Mouse (Mus musculus) embryonic stem cell, embryonic (primary cell): ENCODE data around the gene Slco2a1.

Experiments used
- CTCF ChIA-PET, 4 experiments: fragments of 300-600 bp in 2 of 4; fragments of 350-600 bp in 2 of 4; sonication (Branson Sonifier 250); formaldehyde crosslinking; loops; one replicate each; lab custom pipeline; 2022; ENCODE audit warnings: inconsistent platforms in 2 of 4; lab: Charles Lee
- POLR2A ChIA-PET, 4 experiments: fragments of 300-600 bp in 2 of 4; fragments of 350-600 bp in 2 of 4; sonication (Branson Sonifier 250); formaldehyde crosslinking; loops; one replicate each; lab custom pipeline; 2022; ENCODE audit warnings: antibody characterized with exemption in 4 of 4, inconsistent platforms in 1 of 4; lab: Charles Lee

Gene Slco2a1

GRCm38 (mm10) chr9:103086736-103087135 lies 98.2 kb downstream of the Slco2a1 start:
- CTCF ChIA-PET, result interaction anchor here in 1 of 4 experiments (0.6 to 1.0 kb wide), 2 partner anchors 73 to 125 kb away, joined by 3 to 4 read pairs; no protein-coding TSS in a partner anchor
- POLR2A ChIA-PET, result interaction anchor here in 3 of 4 experiments (0.5 to 1.6 kb wide), 5 partner anchors 11 to 218 kb away, joined by 3 to 4 read pairs (median 4); partner anchors contain the start of genes 1300017J02Rik (in 1 of the 3) and Topbp1 (in 1 of the 3)

DNA sequence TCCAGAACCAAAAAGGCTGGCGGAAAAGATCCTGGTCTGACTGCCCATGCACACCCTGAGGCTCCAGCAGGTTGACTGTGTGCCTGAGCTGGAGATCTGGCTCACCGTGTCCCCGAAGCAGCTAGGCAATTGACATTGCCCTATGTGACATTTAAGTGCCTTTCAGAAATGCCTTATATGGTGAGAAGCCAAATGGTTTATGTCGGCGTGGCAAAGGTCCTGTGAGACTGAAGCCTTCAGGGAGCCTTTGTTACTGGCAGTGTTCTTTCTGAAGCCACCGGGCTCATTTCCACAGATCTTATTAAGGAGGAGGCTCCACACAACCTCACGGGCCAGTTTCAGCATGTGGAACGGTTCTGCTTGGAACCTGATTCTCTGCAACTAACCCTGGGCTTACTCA lies 98.8 kb downstream of the Slco2a1 start:
- POLR2A ChIA-PET, result interaction anchor here in 1 of 4 experiments (1.6 kb wide), 1 partner anchor 125 kb away, joined by 3 read pairs; no protein-coding TSS in a partner anchor
- CTCF ChIA-PET, result interaction anchor here in 1 of 4 experiments (0.6 to 1.0 kb wide), 2 partner anchors 73 to 126 kb away, joined by 3 to 4 read pairs; no protein-coding TSS in a partner anchor

DNA sequence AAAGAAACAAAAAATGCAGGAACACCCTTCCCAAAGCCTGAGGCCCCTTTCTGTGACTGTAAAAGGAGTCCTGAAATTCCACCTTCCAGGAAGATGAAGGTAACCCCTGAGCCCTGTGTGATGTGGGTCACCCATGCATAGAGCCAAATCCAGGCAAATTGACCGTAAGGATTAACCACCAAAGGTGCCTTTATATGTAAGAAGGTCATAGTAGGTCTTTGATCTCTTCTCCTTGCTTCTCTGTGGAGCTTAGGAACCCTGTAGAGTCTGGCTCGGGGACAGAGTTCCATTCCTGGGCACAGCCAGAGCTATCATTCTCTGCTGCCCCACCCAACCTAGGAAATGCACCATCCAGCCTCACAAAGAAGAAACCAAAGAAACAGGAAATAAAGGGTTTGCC lies 100.1 kb downstream of the Slco2a1 start:
- POLR2A ChIA-PET, result interaction anchor here in 2 of 4 experiments (0.5 to 1.0 kb wide), 3 partner anchors 32 to 275 kb away, joined by 3 to 5 read pairs (median 3); no protein-coding TSS in a partner anchor
- CTCF ChIA-PET, result interaction anchor here in 1 of 4 experiments (0.9 kb wide), 1 partner anchor 10 kb away, joined by 3 read pairs; no protein-coding TSS in a partner anchor

- CTCF ChIA-PET, result interaction anchor here in 1 of 4 experiments (1.3 to 2.9 kb wide), 4 partner anchors 77 to 454 kb away, joined by 3 to 14 read pairs (median 4); no protein-coding TSS in a partner anchor
- POLR2A ChIA-PET, result interaction anchor here in 3 of 4 experiments (0.7 to 1.1 kb wide), 4 partner anchors 13 to 90 kb away, joined by 3 to 4 read pairs (median 3); partner anchors contain the start of gene Rab6b (in 1 of the 3)
Measured at GRCm38 (mm10) chr9:103090116-103090875, 101.8 kb downstream of the Slco2a1 start.

DNA sequence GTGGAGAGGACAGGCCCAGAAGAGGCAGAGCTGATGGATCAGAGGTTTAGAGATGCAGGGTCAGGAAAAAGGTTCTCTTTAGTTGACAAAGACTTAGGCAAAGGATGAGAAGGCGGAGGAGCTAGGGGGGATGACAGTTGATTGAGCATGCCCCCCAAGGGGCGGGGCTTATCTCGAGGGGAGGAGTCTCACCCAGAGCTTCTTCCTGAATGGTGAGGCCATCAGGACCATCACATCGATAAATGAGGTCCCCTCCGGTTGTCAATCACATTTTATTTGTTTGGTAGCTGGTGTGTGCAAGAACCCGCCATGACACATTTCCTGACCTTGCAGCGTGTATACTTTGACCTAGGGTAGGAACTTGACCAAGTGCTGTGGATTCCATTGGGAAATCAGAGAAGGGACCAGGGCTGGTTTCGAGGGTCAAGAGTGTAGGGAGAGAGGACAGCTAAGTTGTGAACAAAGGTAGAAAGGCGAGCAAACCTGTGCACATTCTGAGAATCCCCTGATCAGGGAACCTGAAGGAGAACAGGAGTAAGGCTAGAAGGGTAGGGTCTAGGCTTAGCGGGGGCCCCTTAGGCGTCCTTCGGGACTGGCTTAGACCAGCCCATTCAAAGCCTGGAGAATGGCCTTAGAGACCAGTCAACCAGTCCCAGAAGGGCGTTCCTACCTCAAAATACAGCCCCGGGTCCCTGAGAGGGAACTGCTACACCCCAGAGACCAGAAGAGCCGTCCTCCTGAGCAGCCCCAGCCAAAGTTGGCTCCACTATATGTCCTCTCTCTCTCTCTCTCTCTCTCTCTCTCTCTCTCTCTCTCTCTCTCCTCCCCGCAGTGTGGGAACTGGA lies 102.7 kb downstream of the Slco2a1 start:
- ChIA-PET CTCF (interaction anchor here in 3 of 4 experiments (0.6 to 2.9 kb wide), 23 partner anchors 8 to 455 kb away, joined by 3 to 14 read pairs (median 4); no protein-coding TSS in a partner anchor), POLR2A (interaction anchor here in 3 of 4 experiments (0.5 to 1.6 kb wide), 7 partner anchors 20 to 530 kb away, joined by 3 to 5 read pairs (median 4); partner anchors contain the start of gene Rab6b (in 1 of the 3))

DNA sequence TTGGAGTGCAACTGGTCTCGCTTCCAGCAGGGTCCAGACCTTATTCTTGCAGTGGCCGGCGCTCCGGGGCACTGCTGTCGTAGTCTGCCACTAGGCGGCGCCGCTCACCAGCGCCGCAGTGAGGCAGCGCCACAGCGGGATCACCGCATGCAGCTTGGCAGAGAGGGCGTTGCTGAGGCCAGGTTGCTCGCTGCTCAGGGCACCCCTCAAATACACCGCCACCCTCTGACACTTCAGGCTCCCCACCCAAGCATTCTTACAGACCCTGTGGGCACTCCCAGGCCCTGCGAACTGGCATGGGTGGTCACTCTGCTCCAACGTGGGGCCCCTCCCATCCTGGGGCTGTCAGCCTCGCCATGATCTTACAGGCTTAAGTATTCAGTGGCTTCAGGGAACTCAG lies 103.7 kb downstream of the Slco2a1 start:
- CTCF ChIA-PET, result interaction anchor here (0.5 to 2.9 kb wide), 27 partner anchors 9 to 467 kb away, joined by 3 to 14 read pairs (median 4); no protein-coding TSS in a partner anchor
- POLR2A ChIA-PET, result interaction anchor here in 3 of 4 experiments (0.6 to 1.6 kb wide), 8 partner anchors 21 to 465 kb away, joined by 3 to 5 read pairs (median 3); partner anchors contain the start of genes 1300017J02Rik (in 1 of the 3) and Topbp1 (in 1 of the 3)

- ChIA-PET CTCF (interaction anchor here in 2 of 4 experiments (0.6 to 1.8 kb wide), 5 partner anchors 19 to 115 kb away, joined by 3 to 9 read pairs (median 4); no protein-coding TSS in a partner anchor), POLR2A (interaction anchor here in 2 of 4 experiments (0.9 to 1.3 kb wide), 2 partner anchors 40 to 402 kb away, joined by 3 read pairs; no protein-coding TSS in a partner anchor)
Measured at GRCm38 (mm10) chr9:103093681-103094080, 105.2 kb downstream of the Slco2a1 start.

DNA sequence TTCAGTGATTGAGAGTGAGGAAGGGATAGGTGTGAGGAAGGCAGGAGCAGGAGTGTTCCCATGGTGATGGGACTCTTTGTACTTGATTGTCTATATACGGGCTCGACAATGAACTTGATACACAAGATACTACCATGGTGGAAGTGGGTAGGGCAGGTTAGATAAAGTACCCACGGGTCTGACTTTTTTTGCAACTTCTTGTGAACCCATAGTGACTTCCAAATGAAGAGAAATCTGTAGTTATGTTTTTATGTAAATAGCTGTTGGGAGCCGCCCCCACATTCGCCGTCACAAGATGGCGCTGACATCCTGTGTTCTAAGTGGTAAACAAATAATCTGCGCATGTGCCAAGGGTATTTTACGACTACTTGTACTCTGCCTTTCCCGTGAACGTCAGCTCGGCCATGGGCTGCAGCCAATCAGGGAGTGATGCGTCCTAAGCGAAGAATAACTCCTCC lies 119.9 kb downstream of the Slco2a1 start:
- ChIA-PET CTCF (interaction anchor here in 1 of 4 experiments (1.1 kb wide), 1 partner anchor 194 kb away, joined by 3 read pairs; no protein-coding TSS in a partner anchor), POLR2A (interaction anchor here in 1 of 4 experiments (0.7 kb wide), 1 partner anchor 237 kb away, joined by 4 read pairs; no protein-coding TSS in a partner anchor)

DNA sequence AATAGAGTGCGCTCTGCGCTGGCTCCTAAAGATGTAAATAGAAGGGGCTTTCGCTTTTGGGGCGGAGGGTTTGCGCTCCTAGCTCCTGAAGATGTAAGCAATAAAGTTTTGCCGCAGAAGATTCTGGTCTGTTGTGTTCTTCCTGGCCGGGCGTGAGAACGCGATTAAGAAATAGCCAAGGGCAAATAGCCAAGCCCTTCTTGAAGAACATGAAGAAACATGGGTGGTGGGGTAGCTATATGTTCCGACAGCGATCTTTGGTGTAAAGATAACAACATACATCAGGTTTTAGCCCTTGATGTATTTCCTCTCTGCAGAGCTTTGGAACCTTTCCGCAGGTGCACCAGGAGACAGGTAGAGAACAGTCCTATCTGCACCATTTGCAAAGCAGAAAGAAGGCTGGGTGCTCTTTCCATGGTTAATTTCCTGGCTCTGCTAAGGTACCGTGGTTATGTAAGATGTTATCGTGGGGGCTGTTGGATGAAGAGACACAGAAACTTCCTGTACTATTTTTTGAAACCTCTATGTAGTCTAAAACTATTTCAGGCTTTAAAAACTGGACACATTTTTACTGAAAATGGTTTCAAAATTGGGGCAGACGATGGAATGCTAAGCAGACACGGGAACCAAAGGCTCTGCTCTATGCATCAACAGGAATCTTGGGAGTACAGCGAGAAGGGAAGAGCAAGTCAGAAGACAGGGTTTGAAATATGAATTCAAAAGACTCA lies 120.6 kb downstream of the Slco2a1 start:
- ChIA-PET CTCF (interaction anchor here in 1 of 4 experiments (1.1 kb wide), 1 partner anchor 194 kb away, joined by 3 read pairs; no protein-coding TSS in a partner anchor), POLR2A (interaction anchor here in 2 of 4 experiments (0.6 kb wide), 2 partner anchors 36 to 468 kb away, joined by 3 to 5 read pairs; no protein-coding TSS in a partner anchor)

DNA sequence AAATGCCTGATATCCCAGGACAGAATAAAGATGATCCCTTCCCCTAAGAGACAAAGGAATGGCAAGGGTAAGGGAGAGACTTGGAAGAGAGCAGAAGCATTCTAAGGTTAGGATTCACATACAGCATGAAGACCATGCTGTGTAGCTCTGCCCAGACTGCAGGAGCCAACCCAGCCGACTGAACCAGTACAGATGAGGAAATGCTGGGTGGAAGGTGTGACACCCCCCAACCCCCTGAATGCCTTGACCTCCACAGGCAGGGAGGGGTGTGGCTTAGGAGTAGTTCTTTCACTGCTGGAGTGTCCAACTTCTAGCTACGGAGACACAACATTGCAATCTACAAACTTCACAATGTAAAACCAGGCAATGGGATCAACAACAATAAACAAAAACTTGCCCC lies 121.4 kb downstream of the Slco2a1 start:
- POLR2A ChIA-PET, result interaction anchor here in 3 of 4 experiments (0.6 to 4.7 kb wide), 7 partner anchors 11 to 166 kb away, joined by 3 to 40 read pairs (median 4); no protein-coding TSS in a partner anchor
- CTCF ChIA-PET, result no interaction called here

- CTCF ChIA-PET, result interaction anchor here in 2 of 4 experiments (0.6 to 1.4 kb wide), 3 partner anchors 29 to 97 kb away, joined by 3 read pairs; no protein-coding TSS in a partner anchor
- POLR2A ChIA-PET, result interaction anchor here in 3 of 4 experiments (0.5 to 4.7 kb wide), 16 partner anchors 9 to 266 kb away, joined by 3 to 40 read pairs (median 3); no protein-coding TSS in a partner anchor
Measured at GRCm38 (mm10) chr9:103110727-103111501, 122.4 kb downstream of the Slco2a1 start.

DNA sequence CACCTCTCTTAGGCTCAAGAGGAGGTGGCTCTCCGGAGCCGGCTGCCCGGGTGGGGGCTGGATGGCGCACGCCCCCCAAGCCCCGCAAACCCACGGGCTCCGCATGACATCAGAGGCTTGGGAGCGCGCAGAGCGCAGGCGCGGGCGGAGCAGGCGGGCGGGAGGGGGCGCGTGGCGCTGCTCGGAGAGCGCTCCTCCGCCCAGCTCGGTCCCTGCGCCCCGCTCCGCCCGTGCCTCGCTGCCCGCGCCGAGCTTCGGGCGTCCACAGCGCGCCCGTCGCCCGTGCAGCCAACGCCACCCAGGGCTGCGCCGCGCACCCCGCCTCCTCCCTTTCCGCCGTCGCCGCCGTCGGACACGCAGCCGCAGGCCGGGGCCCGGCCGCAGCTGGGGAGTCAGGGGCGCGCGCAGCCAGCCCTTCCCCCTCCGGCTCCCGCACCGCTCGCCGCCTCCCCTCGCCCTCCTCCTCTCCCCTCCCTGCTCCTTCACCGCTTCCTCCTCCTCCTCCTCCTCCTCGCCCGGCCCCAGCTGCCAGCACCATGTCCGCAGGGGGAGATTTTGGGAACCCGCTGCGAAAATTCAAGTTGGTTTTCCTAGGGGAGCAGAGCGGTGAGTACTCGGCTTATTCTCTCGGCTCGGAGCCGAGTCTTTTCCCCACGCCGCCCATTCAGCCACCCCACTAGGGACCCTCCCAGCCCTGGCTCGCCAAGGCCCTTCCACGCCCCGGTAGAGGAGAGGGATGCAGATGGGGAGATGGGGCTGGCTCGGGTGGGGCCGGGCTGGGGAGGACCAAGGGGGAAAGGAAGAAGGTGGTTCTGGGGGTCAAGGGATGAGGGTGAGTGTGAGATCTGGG lies 123.3 kb downstream of the Slco2a1 start, which contains the start of gene Rab6b:
Rab6b (plus strand) TSS at position 167 of the 850 bp plus-strand sequence.
- CTCF ChIA-PET, result interaction anchor here in 3 of 4 experiments (0.5 to 1.9 kb wide), 9 partner anchors 19 to 522 kb away, joined by 3 to 7 read pairs (median 3); no protein-coding TSS in a partner anchor
- POLR2A ChIA-PET, result interaction anchor here in 3 of 4 experiments (0.6 to 4.7 kb wide), 13 partner anchors 11 to 188 kb away, joined by 3 to 40 read pairs (median 4); no protein-coding TSS in a partner anchor

GRCm38 (mm10) chr9:103112471-103113271 lies 124.2 kb downstream of the Slco2a1 start:
- ChIA-PET POLR2A (interaction anchor here in 3 of 4 experiments (0.6 to 4.7 kb wide), 23 partner anchors 10 to 397 kb away, joined by 3 to 40 read pairs (median 3); no protein-coding TSS in a partner anchor), CTCF (interaction anchor here (0.5 to 1.9 kb wide), 10 partner anchors 20 to 522 kb away, joined by 3 to 7 read pairs (median 4); no protein-coding TSS in a partner anchor)
